Mouse (Mus musculus) G1E (cell line): ENCODE results near the gene Zfp46. TPM values are rescaled to one million over a fixed set of nuclear protein-coding genes. Genes with fewer than 3 reads are reported as not detected.

Experiments
- ATAC-seq: 2 replicates; pipeline ENCODE4 v1.8.0; 2016; ENCODE audit warnings: mild to moderate bottlenecking; ENCODE audit not compliant: insufficient number of reproducible peaks, poor library complexity, low FRiP score, severe bottlenecking; ENCODE audit errors: extremely low read depth
- DNase-seq: peaks from one replicate; pipeline ENCODE4 v3.0.0; 2012; ENCODE audit warnings: low spot score
- H3K27me3 ChIP-seq: 2 replicates; pipeline ENCODE4 v1.6.1; 2012; ENCODE audit warnings: mild to moderate bottlenecking, low read length, inconsistent platforms; ENCODE audit not compliant: insufficient read depth
- H3K36me3 ChIP-seq: replicated peaks from 2 replicates; pipeline ENCODE3; 2012; ENCODE audit warnings: mild to moderate bottlenecking, inconsistent platforms
- H3K4me1 ChIP-seq: 2 replicates; pipeline ENCODE4 v1.6.1; 2012; ENCODE audit warnings: low read depth, low read length, inconsistent platforms, mixed read lengths; ENCODE audit not compliant: insufficient read depth
- H3K4me3 ChIP-seq: 2 replicates; pipeline ENCODE4 v1.5.1; 2012; ENCODE audit warnings: low read depth, mild to moderate bottlenecking, inconsistent platforms, low read length, moderate library complexity, mixed read lengths
- H3K9me3 ChIP-seq: replicated peaks from 2 replicates; pipeline ENCODE4 v1.6.1; 2012; ENCODE audit warnings: inconsistent platforms
- CTCF ChIP-seq: IDR thresholded peaks from 2 replicates; pipeline ENCODE4 v1.5.1; 2012; ENCODE audit warnings: low read depth, low read length, inconsistent platforms, mixed read lengths
- GATA1 ChIP-seq: IDR thresholded peaks from 2 replicates; pipeline ENCODE4 v1.6.1; 2012; ENCODE audit warnings: borderline replicate concordance, low read length, inconsistent platforms, mixed read lengths
- GATA2 ChIP-seq: IDR thresholded peaks from 2 replicates; pipeline ENCODE4 v1.6.1; 2012; ENCODE audit warnings: low read depth, low read length, inconsistent platforms, borderline replicate concordance
- POLR2AphosphoS5 ChIP-seq: IDR thresholded peaks from 2 replicates; pipeline ENCODE4 v1.6.1; 2012; ENCODE audit warnings: low read depth, low read length, inconsistent platforms; ENCODE audit not compliant: insufficient replicate concordance
- TAL1 ChIP-seq: conservative IDR thresholded peaks from 2 replicates; pipeline ENCODE4 v1.6.1; 2012; ENCODE audit warnings: low read depth, low read length, inconsistent platforms, mixed read lengths
- polyA plus RNA-seq: library from polyadenylated mRNA; stranded (reverse); fragments of >175 nt; gene quantifications from 2 replicates; pipeline ENCODE4 v1.2.3, GENCODE M21; 2012
- total RNA-seq, 2 experiments: library from RNA; stranded (forward) in 1 of 2; stranded (reverse) in 1 of 2; fragments of 200-1000 nt in 1 of 2; fragments of >200 nt in 1 of 2; fragmentation: Nextera tagmentation in 1 of 2; gene quantifications; 2 replicates each; pipeline ENCODE4 v1.2.3; 2014 to 2017

The Zfp46 gene
- total and polyA plus RNA-seq, 3 experiments, result 6.1 to 19.9 (median 13.9) TPM

DNA sequence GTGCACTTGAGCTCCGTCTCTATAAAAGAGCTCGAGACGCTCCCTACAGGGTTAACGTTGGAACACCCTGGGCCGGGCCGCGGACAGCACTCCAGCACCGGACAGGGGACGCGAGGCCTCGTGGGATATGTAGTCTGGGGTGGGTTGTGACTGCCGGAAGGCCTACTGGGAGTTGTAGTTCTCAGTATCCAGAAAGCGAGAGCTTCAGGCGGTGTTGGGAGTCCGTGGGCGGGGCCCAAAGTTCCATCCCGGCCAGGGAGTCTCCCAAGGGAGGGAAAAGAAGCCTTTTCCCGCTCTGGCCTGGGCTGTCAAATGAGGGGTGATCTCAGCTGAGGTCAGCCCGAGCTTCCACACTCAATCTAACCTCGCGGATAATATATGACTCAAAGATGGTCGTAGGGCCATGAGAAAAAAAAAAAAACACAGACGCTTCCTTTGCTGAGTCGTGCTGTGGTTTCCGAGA is 896 bp downstream of the Zfp46 start:
- Histone ChIP-seq H3K9me3 (peaks cover 12% of the 10 kb centered on the region), H3K27me3 (peaks cover 15% of the 10 kb centered on the region), H3K4me3 (peak overlapping the region; percentile 77), H3K4me1 (peaks cover 27% of the 10 kb centered on the region), H3K36me3 (peaks cover 32% of the 10 kb centered on the region)
- DNase-seq (peak; percentile 83), ATAC-seq (peak; percentile 71)
- TF ChIP-seq POLR2AphosphoS5 (no peak), CTCF (no peak), TAL1 (no peak), GATA2 (no peak), GATA1 (no peak)

DNA sequence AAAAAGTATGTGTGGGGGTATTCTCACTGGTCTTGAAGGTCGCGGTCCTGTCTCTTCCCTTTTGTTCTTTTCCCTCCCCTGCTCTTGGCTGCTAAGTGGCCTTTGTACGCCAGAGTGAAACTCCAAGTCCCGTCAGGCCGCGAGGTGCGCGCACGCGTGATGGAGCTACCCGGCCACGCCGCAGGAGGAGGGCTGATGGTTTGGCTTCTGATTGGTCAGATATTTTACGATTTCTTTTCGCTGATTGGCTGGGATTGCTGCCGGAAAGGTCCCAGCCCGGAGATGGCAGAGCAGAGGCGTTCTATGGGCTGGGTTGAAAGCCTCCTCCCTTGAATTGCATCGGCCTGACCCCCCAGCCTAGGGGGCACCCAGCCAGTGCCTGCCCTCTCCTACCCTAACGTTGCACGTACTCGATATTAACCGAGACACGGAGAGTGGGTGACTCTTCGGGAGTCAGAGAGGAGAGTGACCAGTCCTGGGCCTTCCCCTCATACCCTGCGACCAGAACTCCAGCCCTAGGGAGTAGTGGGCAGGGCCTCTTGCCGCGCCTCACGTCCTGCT is 1.4 kb downstream of the Zfp46 start:
- H3K36me3 ChIP-seq, result peaks cover 37% of the 10 kb centered on the region

DNA sequence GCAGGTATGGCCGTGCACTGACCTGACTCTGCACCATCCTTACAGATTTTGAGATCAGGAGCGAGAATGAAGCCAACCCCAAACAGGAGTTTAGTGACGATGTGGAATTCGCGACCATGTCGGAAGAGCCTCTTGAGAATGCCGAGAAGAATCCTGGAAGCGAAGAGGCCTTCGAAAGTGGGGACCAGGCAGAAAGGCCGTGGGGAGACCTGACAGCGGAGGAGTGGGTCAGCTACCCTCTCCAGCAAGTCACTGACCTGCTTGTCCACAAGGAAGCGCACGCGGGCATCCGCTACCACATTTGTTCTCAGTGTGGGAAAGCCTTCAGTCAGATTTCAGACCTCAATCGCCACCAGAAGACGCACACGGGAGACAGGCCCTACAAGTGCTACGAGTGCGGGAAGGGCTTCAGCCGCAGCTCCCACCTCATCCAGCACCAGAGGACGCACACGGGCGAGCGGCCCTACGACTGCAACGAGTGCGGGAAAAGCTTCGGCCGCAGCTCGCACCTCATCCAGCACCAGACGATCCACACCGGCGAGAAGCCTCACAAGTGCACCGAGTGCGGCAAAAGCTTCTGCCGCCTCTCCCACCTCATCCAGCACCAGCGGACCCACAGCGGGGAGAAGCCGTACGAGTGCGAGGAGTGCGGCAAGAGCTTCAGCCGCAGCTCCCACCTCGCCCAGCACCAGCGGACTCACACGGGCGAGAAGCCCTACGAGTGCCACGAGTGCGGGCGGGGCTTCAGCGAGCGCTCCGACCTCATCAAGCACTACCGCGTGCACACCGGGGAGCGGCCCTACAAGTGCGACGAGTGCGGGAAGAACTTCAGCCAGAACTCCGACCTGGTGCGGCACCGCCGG is 5.7 kb downstream of the Zfp46 start:
- ATAC-seq (no peak), DNase-seq (no peak)
- TF ChIP-seq TAL1 (no peak), CTCF (no peak), GATA2 (no peak), POLR2AphosphoS5 (no peak), GATA1 (no peak)
- Histone ChIP-seq H3K4me1 (peaks cover 13% of the 10 kb centered on the region), H3K36me3 (peaks cover 73% of the 10 kb centered on the region), H3K9me3 (peaks cover 17% of the 10 kb centered on the region), H3K27me3 (no peaks in the 10 kb centered on the region; the same call in 1 of the 2 replicates), H3K4me3 (peak overlapping the region; percentile 11; the same call in 1 of the 2 replicates)

More for the DNA sequence above, 1.4 kb downstream of the Zfp46 start:
- TF ChIP-seq TAL1 (no peak), CTCF (no peak), GATA2 (no peak), POLR2AphosphoS5 (no peak), GATA1 (no peak)
- H3K9me3 ChIP-seq, result peaks cover 17% of the 10 kb centered on the region
- peaks cover 27% of the 10 kb centered on the region for H3K4me1 ChIP-seq
- ATAC-seq (peak; percentile 97), DNase-seq (peak; percentile 100)
- peaks cover 12% of the 10 kb centered on the region for H3K27me3 ChIP-seq
- H3K4me3 ChIP-seq, result peak overlapping the region; percentile 77

DNA sequence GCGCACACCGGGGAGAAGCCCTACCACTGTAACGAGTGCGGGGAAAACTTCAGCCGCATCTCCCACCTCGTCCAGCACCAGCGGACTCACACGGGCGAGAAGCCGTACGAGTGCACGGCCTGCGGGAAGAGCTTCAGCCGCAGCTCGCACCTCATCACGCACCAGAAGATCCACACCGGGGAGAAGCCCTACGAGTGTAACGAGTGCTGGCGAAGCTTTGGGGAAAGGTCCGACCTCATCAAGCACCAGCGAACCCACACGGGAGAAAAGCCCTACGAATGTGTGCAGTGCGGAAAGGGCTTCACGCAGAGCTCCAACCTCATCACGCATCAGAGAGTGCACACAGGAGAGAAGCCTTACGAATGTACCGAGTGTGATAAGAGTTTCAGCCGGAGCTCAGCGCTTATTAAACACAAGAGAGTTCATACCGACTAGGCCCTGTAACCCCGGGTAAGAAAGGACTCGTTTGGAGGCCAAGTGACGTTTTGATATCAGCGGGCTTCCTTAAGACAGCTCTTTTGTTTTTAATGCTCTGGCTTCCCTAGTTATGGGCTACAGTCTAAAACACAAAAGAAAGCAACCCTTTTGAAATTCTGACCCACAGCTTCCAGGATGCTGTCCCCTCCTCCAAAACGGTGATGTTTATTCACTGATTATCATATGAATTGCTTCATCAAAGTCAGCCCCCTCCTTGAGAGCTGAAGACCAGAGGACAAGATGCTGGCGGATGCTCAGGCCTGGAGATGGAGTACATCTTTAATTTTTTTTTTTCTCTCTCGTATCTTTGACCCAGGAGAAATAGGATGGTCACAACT is 6.5 kb downstream of the Zfp46 start:
- DNase-seq (no peak), ATAC-seq (no peak)
- TF ChIP-seq CTCF, result no peak
- TF ChIP-seq GATA2, result no peak
- TF ChIP-seq POLR2AphosphoS5, result no peak
- TF ChIP-seq GATA1, result no peak
- TF ChIP-seq TAL1, result no peak
- Histone ChIP-seq H3K36me3 (peaks cover 73% of the 10 kb centered on the region), H3K4me3 (peak overlapping the region; percentile 11; the same call in 1 of the 2 replicates), H3K27me3 (no peaks in the 10 kb centered on the region; the same call in 1 of the 2 replicates), H3K9me3 (peaks cover 17% of the 10 kb centered on the region), H3K4me1 (peaks cover 12% of the 10 kb centered on the region)

DNA sequence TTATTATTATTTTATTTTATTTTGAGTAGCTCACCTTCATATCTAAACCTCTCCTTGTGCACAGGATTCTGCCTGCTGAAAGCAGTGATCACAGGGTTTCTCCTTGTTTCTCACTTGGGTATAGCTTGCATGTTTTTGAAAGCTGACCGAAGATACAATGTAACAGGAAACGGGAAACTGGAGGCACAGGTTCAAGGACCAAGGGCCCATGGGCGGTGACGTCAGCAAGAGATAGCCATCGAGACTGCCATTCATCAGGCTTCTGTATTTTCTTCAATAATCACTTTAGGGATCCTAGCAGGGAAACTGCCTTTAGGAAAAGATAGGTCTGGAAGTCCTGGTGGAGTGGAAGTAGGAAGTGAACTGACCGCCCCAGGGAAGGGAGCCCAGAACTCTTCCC is 7.2 kb downstream of the Zfp46 start:
- H3K36me3 ChIP-seq, result peaks cover 73% of the 10 kb centered on the region
- peaks cover 17% of the 10 kb centered on the region for H3K9me3 ChIP-seq
- H3K27me3 ChIP-seq, result no peaks in the 10 kb centered on the region; the same call in 1 of the 2 replicates
- no peak for ATAC-seq
- H3K4me3 ChIP-seq, result no peak overlapping the region
- peaks cover 5% of the 10 kb centered on the region for H3K4me1 ChIP-seq
- DNase-seq, result no peak
- TF ChIP-seq TAL1 (no peak), POLR2AphosphoS5 (no peak), CTCF (no peak), GATA2 (no peak), GATA1 (no peak)

DNA sequence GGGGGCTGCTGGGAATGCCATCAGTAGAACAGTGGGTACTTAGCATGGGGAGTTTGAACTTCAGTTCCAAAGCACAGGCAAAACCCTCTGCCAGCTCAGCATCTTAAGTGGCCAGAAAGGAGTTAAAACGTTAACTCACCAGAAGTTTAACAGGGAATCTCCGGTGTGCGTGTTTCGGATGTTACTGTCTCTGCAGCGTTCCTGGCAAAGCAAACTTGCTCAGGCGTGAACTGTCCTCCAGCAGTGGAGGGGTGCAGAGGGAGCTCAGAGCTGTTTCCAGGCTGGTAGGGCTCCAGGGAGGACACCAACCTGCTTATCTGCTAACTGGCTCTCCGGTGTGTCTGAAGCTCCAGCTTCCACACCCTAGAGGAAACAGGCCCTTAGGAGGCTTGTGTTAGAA is 11.5 kb downstream of the Zfp46 start:
- Histone ChIP-seq H3K4me3 (no peak overlapping the region), H3K4me1 (no peaks in the 10 kb centered on the region), H3K27me3 (peaks cover 18% of the 10 kb centered on the region; the same call in 1 of the 2 replicates), H3K36me3 (peaks cover 35% of the 10 kb centered on the region), H3K9me3 (no peaks in the 10 kb centered on the region; the same call in 1 of the 2 replicates)
- no peak for DNase-seq
- no peak for ATAC-seq
- TF ChIP-seq TAL1 (no peak), CTCF (no peak), GATA2 (no peak), GATA1 (no peak), POLR2AphosphoS5 (no peak)
